Mouse (Mus musculus): ENCODE measurements around the gene Ugt1a6b.

DNA sequence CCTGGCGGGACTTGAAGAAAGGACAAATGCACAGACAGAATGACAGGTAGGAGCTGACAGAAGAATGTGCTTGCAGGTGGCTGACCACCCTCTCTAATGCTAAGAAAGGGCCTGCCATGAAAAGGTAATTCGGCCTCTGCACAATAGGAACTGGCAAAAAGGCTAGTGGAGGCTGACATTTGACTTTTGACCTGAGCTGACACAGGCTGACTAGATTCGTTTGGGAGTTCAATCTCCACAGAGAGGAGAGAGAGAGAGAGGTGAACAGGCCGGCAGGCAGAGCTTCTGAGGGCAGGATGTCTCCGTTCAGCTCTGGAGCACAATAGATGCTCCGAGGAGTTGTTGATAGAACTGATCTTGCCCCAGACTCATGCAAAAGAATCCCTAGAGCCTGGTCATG, 143.3 kb downstream of the Ugt1a6b start:
- TF ChIP-seq CTCF (conservative IDR thresholded peaks at IDR 0.05; ENCODE audit: low read length) (no peak), NANOG (IDR thresholded peaks at IDR 0.05; ENCODE audit: borderline replicate concordance, low read length) (no peak), POU5F1 (IDR thresholded peaks at IDR 0.05; ENCODE audit: borderline replicate concordance, low read length) (no peak)

All from E14TG2a.4 (cell line).